Mouse (Mus musculus): ENCODE data around the gene Bicdl1. TPM values are rescaled to one million over a fixed set of nuclear protein-coding genes. Genes with fewer than 3 reads are reported as not detected.

The Bicdl1 gene
- polyA plus RNA-seq, 1 experiment = 143 TPM

- Histone ChIP-seq H3K4me1 (replicated peaks; ENCODE audit: control insufficient read depth, insufficient read depth, low read length) (peaks cover 25% of the 10 kb centered on the region), H3K4me3 (ENCODE audit: control insufficient read depth, insufficient read depth, low read length) (no peak overlapping the region), H3K36me3 (ENCODE audit: control insufficient read depth, insufficient read depth, low read length) (no peaks in the 10 kb centered on the region), H3K27ac (ENCODE audit: control insufficient read depth, insufficient read depth, low read length) (no peak overlapping the region), H3K27me3 (ENCODE audit: control insufficient read depth, insufficient read depth, low read length) (no peaks in the 10 kb centered on the region)
- no peak for DNase-seq
- WGBS = 99% methylated on average over 2 of the region's 2 CpGs
- TF ChIP-seq CTCF (IDR thresholded peaks at IDR 0.05; ENCODE audit: borderline replicate concordance, control insufficient read depth, extremely low read depth, insufficient read depth, low read length, poor library complexity) (no peak), POLR2A (IDR thresholded peaks at IDR 0.05; ENCODE audit: control insufficient read depth, extremely low read depth, insufficient read depth, low read length, poor library complexity) (no peak)
Measured at GRCm38 (mm10) chr5:115763981-115764380, 32.6 kb upstream of the Bicdl1 start.

GRCm38 (mm10) chr5:115760903-115761302, 29.5 kb upstream of the Bicdl1 start:
- WGBS = 9% methylated on average over 11 of the region's 11 CpGs
- Histone ChIP-seq H3K36me3 (ENCODE audit: control insufficient read depth, insufficient read depth, low read length) (no peaks in the 10 kb centered on the region), H3K27me3 (ENCODE audit: control insufficient read depth, insufficient read depth, low read length) (no peaks in the 10 kb centered on the region), H3K4me3 (ENCODE audit: control insufficient read depth, insufficient read depth, low read length) (peak overlapping the region; percentile 6; the same call in 1 of the 2 replicates), H3K27ac (ENCODE audit: control insufficient read depth, insufficient read depth, low read length) (peak overlapping the region; percentile 73; the same call in 1 of the 2 replicates), H3K4me1 (replicated peaks; ENCODE audit: control insufficient read depth, insufficient read depth, low read length) (peaks cover 41% of the 10 kb centered on the region)
- no peak for TF ChIP-seq POLR2A (IDR thresholded peaks at IDR 0.05; ENCODE audit: control insufficient read depth, extremely low read depth, insufficient read depth, low read length, poor library complexity)
- TF ChIP-seq CTCF (IDR thresholded peaks at IDR 0.05; ENCODE audit: borderline replicate concordance, control insufficient read depth, extremely low read depth, insufficient read depth, low read length, poor library complexity) = no peak
- DNase-seq = peak; percentile 74

- Histone ChIP-seq H3K4me3 (ENCODE audit: control insufficient read depth, insufficient read depth, low read length) (no peak overlapping the region), H3K27ac (ENCODE audit: control insufficient read depth, insufficient read depth, low read length) (peak overlapping the region; percentile 30; the same call in 1 of the 2 replicates), H3K27me3 (ENCODE audit: control insufficient read depth, insufficient read depth, low read length) (no peaks in the 10 kb centered on the region), H3K36me3 (ENCODE audit: control insufficient read depth, insufficient read depth, low read length) (no peaks in the 10 kb centered on the region), H3K4me1 (replicated peaks; ENCODE audit: control insufficient read depth, insufficient read depth, low read length) (peaks cover 54% of the 10 kb centered on the region)
- 65% methylated on average over 10 of the region's 10 CpGs for WGBS
- no peak for TF ChIP-seq CTCF (IDR thresholded peaks at IDR 0.05; ENCODE audit: borderline replicate concordance, control insufficient read depth, extremely low read depth, insufficient read depth, low read length, poor library complexity)
- TF ChIP-seq POLR2A (IDR thresholded peaks at IDR 0.05; ENCODE audit: control insufficient read depth, extremely low read depth, insufficient read depth, low read length, poor library complexity) = no peak
- no peak for DNase-seq
Measured at GRCm38 (mm10) chr5:115758431-115759180, 27.2 kb upstream of the Bicdl1 start.

- no peak for TF ChIP-seq POLR2A (IDR thresholded peaks at IDR 0.05; ENCODE audit: control insufficient read depth, extremely low read depth, insufficient read depth, low read length, poor library complexity)
- no peak for TF ChIP-seq CTCF (IDR thresholded peaks at IDR 0.05; ENCODE audit: borderline replicate concordance, control insufficient read depth, extremely low read depth, insufficient read depth, low read length, poor library complexity)
- Histone ChIP-seq H3K36me3 (ENCODE audit: control insufficient read depth, insufficient read depth, low read length) (no peaks in the 10 kb centered on the region), H3K27me3 (ENCODE audit: control insufficient read depth, insufficient read depth, low read length) (no peaks in the 10 kb centered on the region), H3K27ac (ENCODE audit: control insufficient read depth, insufficient read depth, low read length) (no peak overlapping the region), H3K4me1 (replicated peaks; ENCODE audit: control insufficient read depth, insufficient read depth, low read length) (peaks cover 54% of the 10 kb centered on the region), H3K4me3 (ENCODE audit: control insufficient read depth, insufficient read depth, low read length) (no peak overlapping the region)
- DNase-seq = no peak
- WGBS = 97% methylated on average over 8 of the region's 8 CpGs
Measured at GRCm38 (mm10) chr5:115757516-115757915, 26.1 kb upstream of the Bicdl1 start.

GRCm38 (mm10) chr5:115755501-115755900, 24.1 kb upstream of the Bicdl1 start:
- no peak overlapping the region for H3K4me3 ChIP-seq (ENCODE audit: control insufficient read depth, insufficient read depth, low read length)
- peak overlapping the region; percentile 100 for H3K27ac ChIP-seq (ENCODE audit: control insufficient read depth, insufficient read depth, low read length)
- H3K27me3 ChIP-seq (ENCODE audit: control insufficient read depth, insufficient read depth, low read length) = no peaks in the 10 kb centered on the region
- TF ChIP-seq CTCF (IDR thresholded peaks at IDR 0.05; ENCODE audit: borderline replicate concordance, control insufficient read depth, extremely low read depth, insufficient read depth, low read length, poor library complexity) (no peak), POLR2A (IDR thresholded peaks at IDR 0.05; ENCODE audit: control insufficient read depth, extremely low read depth, insufficient read depth, low read length, poor library complexity) (no peak)
- 7% methylated on average over 7 of the region's 7 CpGs for WGBS
- H3K4me1 ChIP-seq (replicated peaks; ENCODE audit: control insufficient read depth, insufficient read depth, low read length) = peaks cover 43% of the 10 kb centered on the region
- DNase-seq = no peak
- H3K36me3 ChIP-seq (ENCODE audit: control insufficient read depth, insufficient read depth, low read length) = no peaks in the 10 kb centered on the region

- 16% methylated on average over 9 of the region's 9 CpGs for WGBS
- TF ChIP-seq POLR2A (IDR thresholded peaks at IDR 0.05; ENCODE audit: control insufficient read depth, extremely low read depth, insufficient read depth, low read length, poor library complexity) = no peak
- no peak for TF ChIP-seq CTCF (IDR thresholded peaks at IDR 0.05; ENCODE audit: borderline replicate concordance, control insufficient read depth, extremely low read depth, insufficient read depth, low read length, poor library complexity)
- no peak overlapping the region for H3K4me3 ChIP-seq (ENCODE audit: control insufficient read depth, insufficient read depth, low read length)
Measured at GRCm38 (mm10) chr5:115754831-115755230, 23.4 kb upstream of the Bicdl1 start.

More at GRCm38 (mm10) chr5:115754831-115755230, 23.4 kb upstream of the Bicdl1 start:
- no peaks in the 10 kb centered on the region for H3K27me3 ChIP-seq (ENCODE audit: control insufficient read depth, insufficient read depth, low read length)
- peak; percentile 78 for DNase-seq
- H3K36me3 ChIP-seq (ENCODE audit: control insufficient read depth, insufficient read depth, low read length) = no peaks in the 10 kb centered on the region
- H3K4me1 ChIP-seq (replicated peaks; ENCODE audit: control insufficient read depth, insufficient read depth, low read length) = peaks cover 36% of the 10 kb centered on the region
- H3K27ac ChIP-seq (ENCODE audit: control insufficient read depth, insufficient read depth, low read length) = peak overlapping the region; percentile 100

Data from thymus, adult 2 months (tissue).